Mouse (Mus musculus) erythroblast, embryonic 14.5 days (primary cell): ENCODE results near the gene Pskh1.

Experiments used
- GATA1 ChIP-seq: IDR thresholded peaks from 2 replicates; pipeline ENCODE4 v1.6.1; 2012; ENCODE audit warnings: low read length, inconsistent platforms, mixed read lengths
- TAL1 ChIP-seq: IDR thresholded peaks from 3 replicates; pipeline ENCODE4 v1.6.1; 2012; ENCODE audit warnings: low read length, inconsistent platforms, mixed read lengths

GRCm38 (mm10) chr8:105975363-105975762, 75.1 kb downstream of the Pskh1 start:
- no peak for TF ChIP-seq TAL1
- TF ChIP-seq GATA1, result no peak
